Mouse (Mus musculus): ENCODE data around the gene Shcbp1.
"Not testable (repeated sequence)": the region's sequence is repeated elsewhere in the genome, so short reads cannot be mapped to it uniquely, and the experiment has no call there.

Gene Shcbp1

GRCm38 (mm10) chr8:4779254-4780055 lies at the start of gene Shcbp1:
Gene Shcbp1 (minus strand): TSS chr8:4779567.
- DNase-seq (ENCODE audit: low read depth, low spot score) = peak; percentile 92

- DNase-seq (ENCODE audit: low read depth, low spot score) = no peak
Observed at GRCm38 (mm10) chr8:4808831-4809230, 29.5 kb upstream of the Shcbp1 start.

GRCm38 (mm10) chr8:4800524-4801122 lies 21.3 kb upstream of the Shcbp1 start:
- DNase-seq (ENCODE audit: low read depth, low spot score) = peak; percentile 62

GRCm38 (mm10) chr8:4778266-4778665 lies 1.1 kb downstream of the Shcbp1 start:
- peak; percentile 33 for DNase-seq (ENCODE audit: low read depth, low spot score)

GRCm38 (mm10) chr8:4764751-4765150 lies 14.6 kb downstream of the Shcbp1 start:
- no peak for DNase-seq (ENCODE audit: low read depth, low spot score)

- DNase-seq (ENCODE audit: low read depth, low spot score) = no peak
Observed at GRCm38 (mm10) chr8:4753048-4753447, 26.3 kb downstream of the Shcbp1 start.

GRCm38 (mm10) chr8:4730942-4731341 lies 48.4 kb downstream of the Shcbp1 start:
- peak; percentile 65 for DNase-seq (ENCODE audit: low read depth, low spot score)

GRCm38 (mm10) chr8:4715546-4715945 lies 63.8 kb downstream of the Shcbp1 start:
- no peak for DNase-seq (ENCODE audit: low read depth, low spot score)

- DNase-seq (ENCODE audit: low read depth, low spot score) = not testable (repeated sequence)
Observed at GRCm38 (mm10) chr8:4708346-4708745, 71.0 kb downstream of the Shcbp1 start.

- not testable (repeated sequence) for DNase-seq (ENCODE audit: low read depth, low spot score)
Observed at GRCm38 (mm10) chr8:4707916-4708315, 71.5 kb downstream of the Shcbp1 start.

GRCm38 (mm10) chr8:4691634-4692033 lies 87.7 kb downstream of the Shcbp1 start:
- peak; percentile 23 for DNase-seq (ENCODE audit: low read depth, low spot score)
